Mouse (Mus musculus) heart, postnatal 25 days (tissue): ENCODE results near the gene Gm47289. TPM values are rescaled to one million over a fixed set of nuclear protein-coding genes. Genes with fewer than 3 reads are reported as not detected.

ENCODE experiments used
- total RNA-seq, 2 experiments: library from RNA; stranded (reverse); gene quantifications; 2 replicates each; pipeline ENCODE4 v1.2.3; 2021

The Gm47289 gene
- total RNA-seq, 2 experiments from 2014 or later, result not detected

Other genes with a start within 250 kb of the Gm47289 start
- 10 to 100 TPM; 10.1 to 12.7 TPM for gene Ctdspl, start 232.7 kb upstream of the Gm47289 start, total RNA-seq
- gene Vill, start 106.4 kb upstream of the Gm47289 start, total RNA-seq, result 1 to 10 TPM in 1 of 2 experiments, under 1 TPM in 1; 0.52 to 1.2 TPM
- gene Plcd1, start 65.7 kb upstream of the Gm47289 start, total RNA-seq, result 10 to 100 TPM; 17.9 to 20.0 TPM
- gene Dlec1, start 56.7 kb upstream of the Gm47289 start, total RNA-seq, result under 1 TPM in 1 of 2 experiments, not detected in 1; 0.10 TPM
- gene Acaa1b, start 2.1 kb upstream of the Gm47289 start, total RNA-seq, result 1 to 10 TPM; 1.7 to 1.8 TPM
- not detected for gene Slc22a13, start 49.9 kb downstream of the Gm47289 start, total RNA-seq
- gene Oxsr1, start 163.3 kb downstream of the Gm47289 start, total RNA-seq, result 10 to 100 TPM; 43.8 to 44.2 TPM
- gene Acaa1a, start 180.5 kb downstream of the Gm47289 start, total RNA-seq, result 10 to 100 TPM; 83.0 to 88.6 TPM
- gene Myd88, start 182.2 kb downstream of the Gm47289 start, total RNA-seq, result 10 to 100 TPM; 12.2 to 14.3 TPM
- gene Xylb, start 198.2 kb downstream of the Gm47289 start, total RNA-seq, result under 1 TPM; 0.16 to 0.42 TPM
- under 1 TPM in 1 of 2 experiments, not detected in 1; 0.17 TPM for gene Slc22a14, start 206.4 kb downstream of the Gm47289 start, total RNA-seq
- gene Acvr2b, start 243.0 kb downstream of the Gm47289 start, total RNA-seq, result 1 to 10 TPM; 5.8 to 6.5 TPM